Mouse (Mus musculus) MEL (cell line): ENCODE data around the gene Bcorl1.

ENCODE experiments used
- CTCF ChIP-seq, 3 experiments: IDR thresholded peaks in 2 of 3; conservative IDR thresholded peaks in 1 of 3; 2 replicates each; pipeline ENCODE4 v1.5.1; 2011 to 2012; ENCODE audit warnings: low read length in 3 of 3, low read depth in 2 of 3, mild to moderate bottlenecking in 2 of 3, improper control_type of control experiment in 1 of 3, inconsistent platforms in 1 of 3, mixed read lengths in 1 of 3, moderate library complexity in 1 of 3; ENCODE audit not compliant: control insufficient read depth in 1 of 3, insufficient read depth in 1 of 3, poor library complexity in 1 of 3, severe bottlenecking in 1 of 3
- GATA1 ChIP-seq: IDR thresholded peaks from 2 replicates; pipeline ENCODE4 v1.6.1; 2011; ENCODE audit warnings: low read depth, low read length, improper control_type of control experiment
- POLR2AphosphoS2 ChIP-seq: IDR thresholded peaks from 2 replicates; pipeline ENCODE4 v1.6.1; 2011; ENCODE audit warnings: low read length, improper control_type of control experiment
- USF2 ChIP-seq, 2 experiments: IDR thresholded peaks; 2 replicates each; pipeline ENCODE4 v1.6.1; 2011 to 2012; ENCODE audit warnings: improper control_type of control experiment in 2 of 2, low read length in 2 of 2, borderline replicate concordance in 1 of 2, inconsistent platforms in 1 of 2, low read depth in 1 of 2, mild to moderate bottlenecking in 1 of 2; ENCODE audit not compliant: insufficient read depth in 1 of 2

DNA sequence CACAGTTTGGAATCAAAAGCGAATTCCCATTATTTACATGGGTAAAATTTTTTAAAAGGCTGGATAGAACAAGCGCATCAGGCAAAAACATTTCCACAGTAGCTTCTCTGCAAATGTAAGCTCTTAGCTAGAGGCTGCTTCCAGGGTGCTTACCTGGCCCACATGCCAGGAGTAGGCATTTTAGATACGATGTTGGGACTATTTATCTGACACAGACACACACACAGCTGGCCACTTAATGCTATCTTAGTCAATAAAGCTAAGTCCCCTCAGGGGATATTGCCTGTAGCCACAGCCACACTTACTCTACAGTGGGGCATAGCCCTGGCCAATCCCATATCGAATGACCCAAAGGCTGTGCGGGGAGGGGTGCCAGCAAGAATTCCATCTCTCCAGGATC, 29.4 kb upstream of the Bcorl1 start:
- TF ChIP-seq USF2 (IDR thresholded peaks at IDR 0.05; ENCODE audit: borderline replicate concordance in 1 of 2, insufficient read depth in 1 of 2, low read depth in 1 of 2, low read length in 2 of 2) (no peak), POLR2AphosphoS2 (no peak), CTCF (IDR thresholded peaks at IDR 0.05 in 2 of 3, conservative IDR thresholded peaks at IDR 0.05 in 1 of 3; ENCODE audit: control insufficient read depth in 1 of 3, insufficient read depth in 1 of 3, low read depth in 2 of 3, low read length in 3 of 3, poor library complexity in 1 of 3, severe bottlenecking in 1 of 3) (no peak), GATA1 (no peak)
